Mouse (Mus musculus) gastrocnemius, postnatal 4 days (tissue): ENCODE data around the gene Olfr434. TPM values are rescaled to one million over a fixed set of nuclear protein-coding genes. Genes with fewer than 3 reads are reported as not detected.
"Not testable (repeated sequence)": the region's sequence is repeated elsewhere in the genome, so short reads cannot be mapped to it uniquely, and the experiment has no call there.

ENCODE experiments used
- DNase-seq, 2 experiments: peaks; one replicate each; pipeline ENCODE4 v3.0.0; 2021 to 2022; ENCODE audit warnings: low spot score in 2 of 2, mixed read lengths in 2 of 2
- long read RNA-seq, 2 experiments: library from polyadenylated mRNA; stranded (forward); transcript quantifications; one replicate each; pipeline ENCODE4 v2.0.0; 2021
- total RNA-seq, 2 experiments: library from RNA; stranded (reverse); gene quantifications; 2 replicates each; pipeline ENCODE4 v1.2.3; 2021

Gene Olfr434
- total RNA-seq, result not detected
- long read RNA-seq, experiment 1, result 0 reads
- long read RNA-seq, experiment 2, result 0 reads

DNA sequence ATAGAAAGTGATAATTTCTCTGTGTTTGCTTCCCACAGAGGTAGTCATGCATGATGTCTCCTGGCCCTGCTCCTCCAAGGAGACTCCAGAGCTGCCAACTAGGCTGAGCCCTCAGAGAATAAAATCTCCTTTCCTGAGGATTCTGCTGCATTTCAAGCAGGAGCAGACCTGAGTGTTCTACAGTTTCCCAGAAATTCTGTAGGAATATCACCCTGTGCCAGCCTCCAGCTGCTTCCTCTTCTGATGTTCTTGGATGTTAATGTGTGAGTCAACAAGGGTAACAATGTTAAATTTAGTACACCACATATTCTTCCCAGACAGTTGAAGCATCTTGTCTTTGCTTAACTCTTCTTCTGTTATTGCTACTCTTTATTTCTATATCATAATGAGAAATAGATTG is at the start of gene Olfr434:
Gene Olfr434 (plus strand): TSS at position 149 of the 400 bp plus-strand sequence.
- DNase-seq, result not testable (repeated sequence)

GRCm38 (mm10) chr6:43167246-43167645 is 45.6 kb upstream of the Olfr434 start:
- DNase-seq, result no peak

- no peak for DNase-seq
These were observed 41.0 kb upstream of the Olfr434 start, which contains the start of gene Olfr13 for GRCm38 (mm10) chr6:43171840-43172239. Gene Olfr13 (plus strand): TSS chr6:43172140.

DNA sequence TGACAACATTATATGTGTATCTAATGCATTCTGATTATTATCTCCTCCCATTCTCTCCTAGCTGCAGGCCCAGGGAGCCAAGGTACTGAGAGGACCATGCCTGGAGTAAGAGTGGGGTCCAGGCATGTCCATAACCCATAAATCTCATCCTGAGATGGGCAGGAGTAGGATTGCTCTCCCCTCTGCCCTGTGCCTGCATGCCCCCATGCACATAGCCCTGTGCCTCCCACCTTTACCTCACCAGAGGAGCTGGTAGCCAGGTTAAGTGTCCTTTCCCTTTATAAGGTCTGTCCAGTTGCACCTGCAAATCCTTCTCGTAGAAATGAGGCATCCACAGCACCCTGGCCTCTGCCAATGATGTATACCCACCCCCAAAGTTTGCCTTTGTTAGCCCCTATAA is 34.7 kb upstream of the Olfr434 start:
- DNase-seq, result no peak

DNA sequence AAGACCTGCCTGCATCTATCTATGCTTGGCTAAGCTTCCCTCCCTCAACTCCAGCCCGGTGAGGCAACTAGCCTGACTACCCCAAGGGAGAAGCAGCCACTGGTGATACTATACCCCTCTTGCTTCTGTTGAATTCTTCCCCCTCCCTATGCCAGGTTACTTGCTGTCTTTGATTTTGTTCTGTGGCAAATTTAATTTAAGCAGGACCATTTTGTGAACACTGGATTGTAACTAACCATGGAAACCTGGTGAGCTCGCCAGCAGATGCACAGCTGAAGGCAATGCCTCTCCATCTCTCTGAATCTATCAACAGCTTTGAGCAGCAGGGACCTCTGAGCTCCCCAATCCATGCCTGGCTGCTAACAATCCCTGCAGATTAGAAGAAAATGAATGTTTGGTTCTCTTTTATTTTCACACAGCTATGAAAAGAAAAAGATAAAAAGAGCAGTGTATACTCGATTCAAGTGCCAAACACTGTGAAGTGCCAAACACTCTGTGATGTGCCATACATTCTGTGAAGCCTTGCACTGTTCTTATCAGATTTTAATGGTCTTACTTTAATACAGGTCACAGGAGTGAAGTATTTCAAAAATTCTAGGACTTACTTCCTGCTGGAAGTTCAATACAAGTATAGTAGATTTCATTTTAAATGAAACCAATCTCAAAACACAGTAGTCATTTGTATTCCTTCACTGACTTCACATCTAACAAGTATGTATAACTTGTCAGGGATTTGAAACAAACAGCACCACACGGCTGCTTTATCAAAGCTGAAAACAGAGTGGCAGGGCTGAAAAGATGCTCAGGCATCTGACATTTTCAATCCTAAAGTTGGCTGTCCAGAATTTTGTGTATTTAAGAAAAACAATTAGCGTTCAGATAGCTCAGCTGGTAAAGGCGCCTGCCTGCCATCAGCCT is 34.0 kb upstream of the Olfr434 start:
- no peak for DNase-seq

DNA sequence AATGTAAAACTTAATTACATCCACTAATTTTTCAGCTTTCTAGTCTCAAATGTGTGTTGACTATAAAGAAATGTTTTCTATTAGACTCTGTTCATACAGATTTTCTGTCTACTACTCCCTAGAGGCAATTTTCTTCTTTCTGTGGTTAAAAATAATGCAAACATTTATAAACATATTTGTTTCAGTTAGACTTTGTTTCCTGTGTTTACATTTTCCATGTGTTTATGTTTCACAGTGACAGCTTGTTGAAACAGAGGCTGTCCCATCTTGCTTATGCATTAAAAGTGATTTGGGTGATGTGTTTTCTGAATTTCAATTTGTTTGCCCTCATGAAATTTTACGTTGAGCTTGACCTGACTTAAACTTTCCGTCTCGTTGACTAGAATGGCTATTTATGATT is 21.8 kb upstream of the Olfr434 start:
- DNase-seq, result no peak

DNA sequence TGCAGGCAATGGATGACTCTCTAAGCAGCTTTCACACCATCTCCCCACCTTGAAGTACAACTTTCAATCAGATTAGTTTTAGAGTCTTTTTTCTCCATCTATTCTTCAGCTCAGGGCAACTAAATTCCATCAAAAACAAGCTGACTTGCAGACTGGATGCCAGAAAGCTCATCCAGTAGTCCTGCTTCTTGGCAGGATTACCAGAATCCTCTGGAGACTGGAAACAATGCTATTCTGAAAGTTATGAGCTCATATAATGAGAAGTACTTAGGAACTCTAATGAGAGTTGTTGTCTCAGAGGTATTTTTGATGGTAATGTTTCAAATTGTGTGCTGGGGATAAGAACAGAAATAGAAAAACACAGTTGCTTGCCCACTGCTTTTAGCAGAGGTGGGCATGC is 16.0 kb upstream of the Olfr434 start, which contains the start of gene Olfr435:
Gene Olfr435 (plus strand): TSS at position 366 of the 400 bp plus-strand sequence.
- DNase-seq, result no peak

DNA sequence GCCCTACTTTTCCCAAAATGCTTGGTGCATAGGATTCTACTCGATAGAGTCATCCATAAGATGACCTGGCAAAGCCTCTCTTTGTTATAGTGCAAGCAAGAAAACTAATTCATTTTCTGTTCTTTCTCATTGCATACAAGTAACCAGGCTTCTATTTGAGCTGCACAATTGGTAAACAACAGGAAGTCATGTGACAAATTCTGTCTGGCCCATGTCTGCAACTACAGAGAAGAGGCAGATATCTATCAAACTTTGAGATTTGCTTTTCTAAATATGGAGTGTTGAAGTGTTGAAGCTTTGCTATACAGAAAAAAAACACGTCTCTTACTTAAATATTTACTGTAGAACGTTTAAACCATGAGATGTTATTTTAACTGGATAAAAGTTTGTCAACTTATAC is 14.7 kb upstream of the Olfr434 start:
- DNase-seq, result no peak

GRCm38 (mm10) chr6:43202786-43203185 is 10.0 kb upstream of the Olfr434 start:
- DNase-seq, result no peak

GRCm38 (mm10) chr6:43205355-43205754 is 7.5 kb upstream of the Olfr434 start:
- DNase-seq, result no peak

DNA sequence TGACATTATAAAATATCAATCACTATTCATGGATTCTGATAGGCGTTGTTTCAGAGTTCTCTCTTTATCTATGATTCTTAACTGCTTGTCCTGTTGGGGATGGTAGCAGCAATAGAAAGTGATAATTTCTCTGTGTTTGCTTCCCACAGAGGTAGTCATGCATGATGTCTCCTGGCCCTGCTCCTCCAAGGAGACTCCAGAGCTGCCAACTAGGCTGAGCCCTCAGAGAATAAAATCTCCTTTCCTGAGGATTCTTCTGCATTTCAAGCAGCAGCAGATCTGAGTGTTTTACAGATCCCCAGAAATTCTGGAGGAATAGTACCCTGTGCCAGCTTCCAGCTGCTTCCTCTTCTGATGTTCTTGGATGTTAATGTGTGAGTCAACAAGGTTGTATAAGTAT is 18.4 kb downstream of the Olfr434 start, which contains the start of gene Olfr47:
Gene Olfr47 (plus strand): TSS at position 275 of the 400 bp plus-strand sequence.
- not testable (repeated sequence) for DNase-seq

GRCm38 (mm10) chr6:43242061-43242460 is 29.2 kb downstream of the Olfr434 start:
- no peak for DNase-seq

DNA sequence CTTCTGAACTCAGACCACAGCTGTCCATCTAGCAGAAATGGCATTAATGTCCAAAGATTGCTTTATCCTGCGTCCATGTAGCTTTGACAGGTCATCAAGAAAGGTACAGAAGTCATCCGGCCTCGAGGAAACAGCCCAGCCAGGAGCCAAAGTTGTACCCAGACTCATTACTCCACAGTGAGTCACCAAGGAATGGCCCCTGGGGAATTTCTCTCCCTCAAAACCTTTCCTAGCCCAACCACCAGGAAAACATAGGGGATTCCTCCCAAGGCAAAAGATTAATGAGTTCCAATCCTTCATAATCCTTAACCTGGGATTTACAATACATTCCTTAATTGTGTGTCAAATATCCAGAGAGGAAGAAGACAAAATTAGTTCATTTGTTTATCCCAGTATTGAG is 34.6 kb downstream of the Olfr434 start:
- no peak for DNase-seq

- no peak for DNase-seq
These were observed 40.2 kb downstream of the Olfr434 start for GRCm38 (mm10) chr6:43252994-43253393.

DNA sequence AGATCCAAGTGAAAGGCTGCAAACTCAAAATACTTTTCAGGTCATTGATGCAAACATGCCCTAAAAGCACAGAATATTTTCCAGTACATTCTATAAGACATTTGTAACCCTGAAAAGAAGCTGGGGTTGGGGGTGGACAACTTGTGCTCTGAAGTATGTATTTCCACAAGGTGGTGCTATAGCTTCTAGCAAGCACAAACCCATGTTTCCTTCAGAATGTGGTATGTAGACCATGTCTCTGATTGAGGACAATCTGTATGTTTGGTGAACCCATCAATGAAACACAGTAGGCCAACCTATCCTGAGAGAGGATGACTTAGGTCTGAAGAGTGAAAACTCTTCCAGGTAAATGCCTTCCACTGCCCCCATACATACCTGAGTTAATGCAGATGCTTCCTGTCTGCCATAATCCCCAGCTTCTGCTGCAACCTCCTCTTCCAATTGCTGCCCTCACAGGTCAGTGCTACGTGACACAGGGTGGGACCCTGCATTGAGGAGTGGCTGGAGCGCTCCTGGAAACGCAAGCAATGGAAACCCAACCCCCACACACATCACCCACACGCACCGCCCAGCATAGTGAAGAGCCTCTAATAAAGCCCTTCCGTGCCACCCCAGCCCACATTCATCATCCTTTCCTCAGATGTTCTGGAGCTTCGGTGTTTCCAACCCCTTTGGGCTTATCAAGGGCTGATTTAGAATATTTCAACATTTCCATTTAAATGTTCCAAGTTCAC is 41.5 kb downstream of the Olfr434 start:
- no peak for DNase-seq

GRCm38 (mm10) chr6:43260756-43261155 is 47.9 kb downstream of the Olfr434 start:
- DNase-seq, result no peak

GRCm38 (mm10) chr6:43265363-43266041 is 52.7 kb downstream of the Olfr434 start, which contains the start of gene Arhgef5:
Gene Arhgef5 (plus strand): TSS chr6:43265582.
- peak in 1 of 2 experiments; percentile 20 for DNase-seq

- DNase-seq, result no peak
These were observed 53.5 kb downstream of the Olfr434 start for GRCm38 (mm10) chr6:43266356-43266755.
